Mouse (Mus musculus): ENCODE measurements around the gene Atp1b2. TPM values are rescaled to one million over a fixed set of nuclear protein-coding genes. Genes with fewer than 3 reads are reported as not detected.
A peak's percentile ranks its signal among the peaks of the same experiment; 100 is the strongest.

The Atp1b2 gene
- polyA plus RNA-seq, 1 experiment from 2014 or later, result 9.5 TPM

DNA sequence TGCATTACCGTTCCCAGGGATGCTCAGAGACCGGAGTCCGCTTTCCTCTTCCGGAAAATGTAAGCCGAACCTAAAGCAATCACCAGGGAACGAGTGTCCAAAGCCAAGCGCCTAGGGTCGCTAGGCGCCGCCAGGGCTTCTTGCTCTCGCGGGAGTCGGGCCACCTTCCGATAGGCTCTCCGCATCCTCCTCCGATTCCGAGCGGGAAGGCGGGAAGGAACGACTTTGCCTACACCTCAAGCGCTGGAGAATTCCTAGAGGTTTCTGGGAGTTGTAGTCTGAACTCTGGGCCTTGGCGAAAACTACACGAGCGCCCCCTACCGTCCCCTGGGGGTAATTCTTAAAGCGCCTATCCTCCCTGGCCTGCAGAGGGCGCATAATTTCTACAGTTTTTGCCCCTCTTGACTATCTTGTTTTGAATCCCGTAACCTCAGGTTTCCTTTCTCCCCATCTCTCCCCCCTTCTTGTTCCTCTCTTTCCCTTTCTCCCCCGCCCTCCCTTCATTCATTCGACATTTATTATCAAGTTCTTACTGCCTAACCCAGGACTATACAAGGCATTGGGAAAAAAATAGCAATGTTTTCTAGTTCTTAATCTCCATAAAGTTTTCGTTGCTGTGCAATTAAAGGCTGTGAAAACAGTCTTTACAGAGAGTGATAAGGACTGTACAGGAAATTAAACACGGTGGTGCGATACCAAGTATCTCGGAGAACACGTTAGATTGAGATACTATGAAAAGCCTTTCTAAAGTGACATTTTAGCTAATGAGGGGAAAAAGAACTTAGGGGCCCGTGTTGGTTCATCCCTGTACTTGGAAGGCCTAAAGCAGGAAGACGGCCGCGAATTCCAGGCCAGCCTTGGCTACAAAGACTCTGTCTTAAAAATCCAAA, 26.4 kb downstream of the Atp1b2 start:
- peak overlapping the region; percentile 90 for H3K9ac ChIP-seq (ENCODE audit: low read length)
- under 1% methylated on average over 39 of the region's 39 CpGs for WGBS
- H3K4me3 ChIP-seq (replicated peaks; ENCODE audit: low read length), result peak overlapping the region; percentile 87
- H3K4me2 ChIP-seq (ENCODE audit: low read depth, low read length), result peak overlapping the region; percentile 72
- no peaks in the 10 kb centered on the region for H3K36me3 ChIP-seq (ENCODE audit: control insufficient read depth, insufficient read depth, low read length)
- H3K9me3 ChIP-seq (replicated peaks; ENCODE audit: control insufficient read depth, low read length), result no peaks in the 10 kb centered on the region
- H3K27me3 ChIP-seq (ENCODE audit: control insufficient read depth, insufficient read depth, low read length), result no peaks in the 10 kb centered on the region
- H3K27ac ChIP-seq (ENCODE audit: low read length), result peak overlapping the region; percentile 97
- H3K4me1 ChIP-seq (ENCODE audit: control insufficient read depth, insufficient read depth, low read length), result peaks cover 23% of the 10 kb centered on the region
- ATAC-seq (ENCODE audit: insufficient read depth, low FRiP score), result peak; percentile 92

- Histone ChIP-seq H3K9me3 (replicated peaks; ENCODE audit: control insufficient read depth, low read length) (no peaks in the 10 kb centered on the region), H3K27ac (ENCODE audit: low read length) (no peak overlapping the region; the same call in 1 of the 2 replicates)
- 10% methylated on average over 15 of the region's 15 CpGs for WGBS
Measured at GRCm38 (mm10) chr11:69578301-69578700, 27.4 kb downstream of the Atp1b2 start.

DNA sequence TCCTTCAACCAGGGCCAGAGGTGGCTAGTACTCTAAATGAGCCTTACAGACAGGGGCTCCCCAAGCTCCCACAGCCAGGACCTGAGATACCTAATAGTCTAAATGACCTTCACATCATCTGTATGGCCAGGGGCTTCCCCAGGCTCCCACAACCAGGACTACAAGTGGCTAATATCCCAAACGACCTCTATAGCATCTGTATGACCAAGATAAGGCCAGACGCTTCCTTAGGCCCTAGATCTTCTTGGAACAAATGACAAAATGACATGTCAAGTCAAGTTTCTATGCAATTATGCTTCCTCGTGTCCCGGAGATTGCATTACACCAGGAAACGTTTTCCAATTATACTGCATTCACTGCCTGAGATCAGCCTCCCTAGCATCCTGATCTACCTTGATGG, 29.4 kb downstream of the Atp1b2 start:
- no peaks in the 10 kb centered on the region for H3K36me3 ChIP-seq (ENCODE audit: control insufficient read depth, insufficient read depth, low read length)
- H3K27ac ChIP-seq (ENCODE audit: low read length), result no peak overlapping the region
- no peak for ATAC-seq (ENCODE audit: insufficient read depth, low FRiP score)
- H3K9me3 ChIP-seq (replicated peaks; ENCODE audit: control insufficient read depth, low read length), result no peaks in the 10 kb centered on the region
- no peak overlapping the region for H3K4me2 ChIP-seq (ENCODE audit: low read depth, low read length)
- WGBS, result 72% methylated on average over 5 of the region's 5 CpGs
- H3K27me3 ChIP-seq (ENCODE audit: control insufficient read depth, insufficient read depth, low read length), result no peaks in the 10 kb centered on the region
- H3K9ac ChIP-seq (ENCODE audit: low read length), result no peak overlapping the region
- H3K4me3 ChIP-seq (replicated peaks; ENCODE audit: low read length), result no peak overlapping the region
- peaks cover 18% of the 10 kb centered on the region for H3K4me1 ChIP-seq (ENCODE audit: control insufficient read depth, insufficient read depth, low read length)

More at GRCm38 (mm10) chr11:69578301-69578700, 27.4 kb downstream of the Atp1b2 start:
- Histone ChIP-seq H3K36me3 (ENCODE audit: control insufficient read depth, insufficient read depth, low read length) (no peaks in the 10 kb centered on the region), H3K4me2 (ENCODE audit: low read depth, low read length) (peak overlapping the region; percentile 68), H3K4me3 (replicated peaks; ENCODE audit: low read length) (peak overlapping the region; percentile 87), H3K4me1 (ENCODE audit: control insufficient read depth, insufficient read depth, low read length) (peaks cover 23% of the 10 kb centered on the region), H3K27me3 (ENCODE audit: control insufficient read depth, insufficient read depth, low read length) (no peaks in the 10 kb centered on the region), H3K9ac (ENCODE audit: low read length) (peak overlapping the region; percentile 90)
- ATAC-seq (ENCODE audit: insufficient read depth, low FRiP score), result no peak

DNA sequence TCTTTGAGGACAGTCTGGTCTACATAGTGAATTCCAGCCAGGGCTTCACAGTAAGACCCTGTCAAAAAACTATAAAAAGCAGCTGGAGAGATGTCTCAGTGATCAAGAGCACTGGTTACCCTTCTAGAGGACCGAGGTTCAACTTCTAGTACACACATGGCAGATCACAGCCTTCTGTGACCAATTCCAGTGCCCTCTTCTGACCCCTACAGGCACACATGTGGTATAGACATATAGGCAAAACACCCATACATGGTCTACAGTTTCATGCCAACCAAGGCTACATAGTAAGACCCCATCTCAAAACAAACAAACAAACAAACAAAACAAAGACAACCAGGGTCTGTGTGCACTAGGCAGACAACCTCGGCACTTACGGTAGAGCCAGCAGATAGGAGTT, 30.5 kb downstream of the Atp1b2 start:
- Histone ChIP-seq H3K36me3 (ENCODE audit: control insufficient read depth, insufficient read depth, low read length) (no peaks in the 10 kb centered on the region), H3K27ac (ENCODE audit: low read length) (no peak overlapping the region), H3K4me2 (ENCODE audit: low read depth, low read length) (no peak overlapping the region), H3K4me3 (replicated peaks; ENCODE audit: low read length) (no peak overlapping the region), H3K9ac (ENCODE audit: low read length) (no peak overlapping the region), H3K9me3 (replicated peaks; ENCODE audit: control insufficient read depth, low read length) (no peaks in the 10 kb centered on the region), H3K4me1 (ENCODE audit: control insufficient read depth, insufficient read depth, low read length) (peaks cover 18% of the 10 kb centered on the region), H3K27me3 (ENCODE audit: control insufficient read depth, insufficient read depth, low read length) (no peaks in the 10 kb centered on the region)
- no peak for ATAC-seq (ENCODE audit: insufficient read depth, low FRiP score)
- 57% methylated on average over 3 of the region's 3 CpGs for WGBS

DNA sequence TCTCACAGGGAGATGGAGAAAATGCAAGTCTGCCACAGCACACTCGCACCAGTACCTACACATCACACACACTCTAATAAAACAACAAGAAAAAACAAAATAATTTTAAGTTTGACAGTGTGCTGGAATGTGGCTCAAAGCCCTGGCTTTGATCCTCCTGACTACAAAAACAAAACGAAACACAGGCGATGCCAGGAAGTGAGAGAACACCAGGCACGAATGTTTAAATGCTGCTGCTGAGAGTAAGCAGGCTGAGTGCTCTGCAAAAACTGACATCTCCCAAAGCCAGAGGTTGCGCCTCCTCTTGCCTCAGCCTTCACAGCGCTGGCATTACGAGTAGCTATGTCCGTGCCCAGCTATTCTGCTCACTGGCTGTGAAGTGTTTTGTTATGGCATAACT, 40.6 kb downstream of the Atp1b2 start:
- H3K27ac ChIP-seq (ENCODE audit: low read length), result no peak overlapping the region
- H3K9me3 ChIP-seq (replicated peaks; ENCODE audit: control insufficient read depth, low read length), result no peaks in the 10 kb centered on the region
- no peaks in the 10 kb centered on the region; the same call in 1 of the 2 replicates for H3K36me3 ChIP-seq (ENCODE audit: control insufficient read depth, insufficient read depth, low read length)
- H3K27me3 ChIP-seq (ENCODE audit: control insufficient read depth, insufficient read depth, low read length), result no peaks in the 10 kb centered on the region
- no peak overlapping the region for H3K4me3 ChIP-seq (replicated peaks; ENCODE audit: low read length)
- no peak for ATAC-seq (ENCODE audit: insufficient read depth, low FRiP score)
- H3K9ac ChIP-seq (ENCODE audit: low read length), result no peak overlapping the region
- 83% methylated on average over 8 of the region's 8 CpGs for WGBS
- no peak overlapping the region for H3K4me2 ChIP-seq (ENCODE audit: low read depth, low read length)
- H3K4me1 ChIP-seq (ENCODE audit: control insufficient read depth, insufficient read depth, low read length), result no peaks in the 10 kb centered on the region

DNA sequence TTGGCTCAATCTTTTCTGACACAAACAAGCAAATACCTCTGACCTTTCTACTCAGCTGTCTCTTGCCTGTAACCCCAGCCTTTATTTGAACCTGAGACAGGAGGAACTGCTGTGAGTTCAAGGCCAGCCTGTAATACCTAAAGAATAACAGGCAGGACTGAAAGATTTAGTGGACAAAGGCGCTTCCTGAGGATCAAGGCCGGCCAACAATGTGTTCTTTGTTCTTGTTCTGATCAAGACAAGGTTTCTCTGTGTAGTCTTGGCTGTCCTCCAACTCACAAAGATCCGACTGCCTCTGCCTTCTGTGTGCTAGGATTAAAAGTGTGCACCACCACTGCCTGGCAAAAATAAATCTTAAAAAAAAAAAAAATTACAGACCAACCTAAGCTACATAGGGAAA, 41.4 kb downstream of the Atp1b2 start:
- ATAC-seq (ENCODE audit: insufficient read depth, low FRiP score), result no peak
- no peak overlapping the region for H3K27ac ChIP-seq (ENCODE audit: low read length)
- no peaks in the 10 kb centered on the region for H3K9me3 ChIP-seq (replicated peaks; ENCODE audit: control insufficient read depth, low read length)
- H3K27me3 ChIP-seq (ENCODE audit: control insufficient read depth, insufficient read depth, low read length), result no peaks in the 10 kb centered on the region
- WGBS, result 60% methylated on average over 3 of the region's 3 CpGs
- H3K4me2 ChIP-seq (ENCODE audit: low read depth, low read length), result no peak overlapping the region
- H3K9ac ChIP-seq (ENCODE audit: low read length), result no peak overlapping the region
- H3K4me1 ChIP-seq (ENCODE audit: control insufficient read depth, insufficient read depth, low read length), result peaks cover 3% of the 10 kb centered on the region; the same call in 1 of the 2 replicates
- H3K36me3 ChIP-seq (ENCODE audit: control insufficient read depth, insufficient read depth, low read length), result no peaks in the 10 kb centered on the region; the same call in 1 of the 2 replicates
- no peak overlapping the region for H3K4me3 ChIP-seq (replicated peaks; ENCODE audit: low read length)

GRCm38 (mm10) chr11:69563373-69563772, 42.4 kb downstream of the Atp1b2 start:
- H3K9me3 ChIP-seq (replicated peaks; ENCODE audit: control insufficient read depth, low read length), result no peaks in the 10 kb centered on the region
- H3K4me3 ChIP-seq (replicated peaks; ENCODE audit: low read length), result no peak overlapping the region
- H3K36me3 ChIP-seq (ENCODE audit: control insufficient read depth, insufficient read depth, low read length), result no peaks in the 10 kb centered on the region; the same call in 1 of the 2 replicates
- peaks cover 9% of the 10 kb centered on the region for H3K4me1 ChIP-seq (ENCODE audit: control insufficient read depth, insufficient read depth, low read length)
- H3K27ac ChIP-seq (ENCODE audit: low read length), result no peak overlapping the region
- no peaks in the 10 kb centered on the region for H3K27me3 ChIP-seq (ENCODE audit: control insufficient read depth, insufficient read depth, low read length)
- H3K9ac ChIP-seq (ENCODE audit: low read length), result no peak overlapping the region
- 75% methylated on average over 13 of the region's 13 CpGs for WGBS
- H3K4me2 ChIP-seq (ENCODE audit: low read depth, low read length), result no peak overlapping the region
- no peak for ATAC-seq (ENCODE audit: insufficient read depth, low FRiP score)

- H3K27ac ChIP-seq (ENCODE audit: low read length), result no peak overlapping the region
- no peak overlapping the region for H3K4me2 ChIP-seq (ENCODE audit: low read depth, low read length)
- H3K36me3 ChIP-seq (ENCODE audit: control insufficient read depth, insufficient read depth, low read length), result no peaks in the 10 kb centered on the region; the same call in 1 of the 2 replicates
- no peak for ATAC-seq (ENCODE audit: insufficient read depth, low FRiP score)
- H3K9ac ChIP-seq (ENCODE audit: low read length), result no peak overlapping the region
- 45% methylated on average over 16 of the region's 16 CpGs for WGBS
- peaks cover 9% of the 10 kb centered on the region for H3K4me1 ChIP-seq (ENCODE audit: control insufficient read depth, insufficient read depth, low read length)
- H3K9me3 ChIP-seq (replicated peaks; ENCODE audit: control insufficient read depth, low read length), result no peaks in the 10 kb centered on the region
- no peaks in the 10 kb centered on the region for H3K27me3 ChIP-seq (ENCODE audit: control insufficient read depth, insufficient read depth, low read length)
- H3K4me3 ChIP-seq (replicated peaks; ENCODE audit: low read length), result no peak overlapping the region
Measured at GRCm38 (mm10) chr11:69560896-69561854, 44.6 kb downstream of the Atp1b2 start.

Data from stomach, embryonic 16.5 days (tissue).